Mouse (Mus musculus): ENCODE measurements around the gene Enho. TPM values are rescaled to one million over a fixed set of nuclear protein-coding genes. Genes with fewer than 3 reads are reported as not detected.
A peak's percentile ranks its signal among the peaks of the same experiment; 100 is the strongest.

Gene Enho
- polyA plus RNA-seq, 1 experiment from 2014 or later, result 32.9 TPM

- peaks cover 4% of the 10 kb centered on the region; the same call in 1 of the 2 replicates for H3K27me3 ChIP-seq (ENCODE audit: control insufficient read depth, insufficient read depth, low read length)
- ATAC-seq (ENCODE audit: low FRiP score), result peak; percentile 65
- peak overlapping the region; percentile 45 for H3K9ac ChIP-seq (ENCODE audit: low read length)
Measured at GRCm38 (mm10) chr4:41628202-41628927, 11.8 kb downstream of the Enho start.

GRCm38 (mm10) chr4:41622071-41622470 is 18.1 kb downstream of the Enho start:
- Histone ChIP-seq H3K4me2 (no peak overlapping the region), H3K9ac (ENCODE audit: low read length) (no peak overlapping the region), H3K4me1 (ENCODE audit: control insufficient read depth, insufficient read depth, low read length) (peaks cover 3% of the 10 kb centered on the region), H3K27ac (ENCODE audit: low read depth, low read length) (no peak overlapping the region), H3K27me3 (ENCODE audit: control insufficient read depth, insufficient read depth, low read length) (peaks cover 4% of the 10 kb centered on the region; the same call in 1 of the 2 replicates), H3K36me3 (ENCODE audit: control insufficient read depth, insufficient read depth, low read length) (no peaks in the 10 kb centered on the region), H3K9me3 (ENCODE audit: control insufficient read depth, low read length) (no peaks in the 10 kb centered on the region), H3K4me3 (ENCODE audit: low read depth, low read length) (no peak overlapping the region)
- DNase-seq (ENCODE audit: low spot score, missing footprints) (no peak), ATAC-seq (ENCODE audit: low FRiP score) (no peak)
- WGBS, result 84% methylated on average over 14 of the region's 14 CpGs

More at GRCm38 (mm10) chr4:41628202-41628927, 11.8 kb downstream of the Enho start:
- Histone ChIP-seq H3K4me2 (no peak overlapping the region), H3K4me3 (ENCODE audit: low read depth, low read length) (no peak overlapping the region), H3K9me3 (ENCODE audit: control insufficient read depth, low read length) (no peaks in the 10 kb centered on the region), H3K4me1 (ENCODE audit: control insufficient read depth, insufficient read depth, low read length) (peaks cover 50% of the 10 kb centered on the region), H3K36me3 (ENCODE audit: control insufficient read depth, insufficient read depth, low read length) (no peaks in the 10 kb centered on the region), H3K27ac (ENCODE audit: low read depth, low read length) (peak overlapping the region; percentile 68)
- peak; percentile 93 for DNase-seq (ENCODE audit: low spot score, missing footprints)
- 5% methylated on average over 8 of the region's 8 CpGs for whole genome bisulfite sequencing

- Histone ChIP-seq H3K9ac (ENCODE audit: low read length) (no peak overlapping the region), H3K27ac (ENCODE audit: low read depth, low read length) (no peak overlapping the region), H3K4me1 (ENCODE audit: control insufficient read depth, insufficient read depth, low read length) (peaks cover 3% of the 10 kb centered on the region), H3K4me3 (ENCODE audit: low read depth, low read length) (no peak overlapping the region), H3K36me3 (ENCODE audit: control insufficient read depth, insufficient read depth, low read length) (no peaks in the 10 kb centered on the region), H3K9me3 (ENCODE audit: control insufficient read depth, low read length) (no peaks in the 10 kb centered on the region), H3K4me2 (no peak overlapping the region), H3K27me3 (ENCODE audit: control insufficient read depth, insufficient read depth, low read length) (no peaks in the 10 kb centered on the region)
- ATAC-seq (ENCODE audit: low FRiP score) (no peak), DNase-seq (ENCODE audit: low spot score, missing footprints) (no peak)
- WGBS, result 51% methylated on average over 12 of the region's 12 CpGs
Measured at GRCm38 (mm10) chr4:41618916-41619746, 21.0 kb downstream of the Enho start.

- Histone ChIP-seq H3K9ac (ENCODE audit: low read length) (no peak overlapping the region), H3K4me1 (ENCODE audit: control insufficient read depth, insufficient read depth, low read length) (peaks cover 26% of the 10 kb centered on the region), H3K9me3 (ENCODE audit: control insufficient read depth, low read length) (no peaks in the 10 kb centered on the region), H3K4me2 (no peak overlapping the region), H3K27ac (ENCODE audit: low read depth, low read length) (no peak overlapping the region), H3K36me3 (ENCODE audit: control insufficient read depth, insufficient read depth, low read length) (no peaks in the 10 kb centered on the region), H3K4me3 (ENCODE audit: low read depth, low read length) (no peak overlapping the region), H3K27me3 (ENCODE audit: control insufficient read depth, insufficient read depth, low read length) (no peaks in the 10 kb centered on the region)
- ATAC-seq (ENCODE audit: low FRiP score) (0 out of 2 replicates have a peak, but pooled peaks have one; percentile 17), DNase-seq (ENCODE audit: low spot score, missing footprints) (no peak)
- WGBS, result 66% methylated on average over 9 of the region's 9 CpGs
Measured at GRCm38 (mm10) chr4:41615661-41616599, 24.2 kb downstream of the Enho start.

GRCm38 (mm10) chr4:41614156-41614555 is 26.0 kb downstream of the Enho start:
- peak overlapping the region; percentile 6; the same call in 1 of the 2 replicates for H3K9ac ChIP-seq (ENCODE audit: low read length)
- WGBS, result 9% methylated on average over 7 of the region's 7 CpGs
- H3K4me1 ChIP-seq (ENCODE audit: control insufficient read depth, insufficient read depth, low read length), result peaks cover 23% of the 10 kb centered on the region
- H3K27ac ChIP-seq (ENCODE audit: low read depth, low read length), result no peak overlapping the region
- no peak overlapping the region for H3K4me3 ChIP-seq (ENCODE audit: low read depth, low read length)
- no peaks in the 10 kb centered on the region for H3K36me3 ChIP-seq (ENCODE audit: control insufficient read depth, insufficient read depth, low read length)
- no peaks in the 10 kb centered on the region for H3K9me3 ChIP-seq (ENCODE audit: control insufficient read depth, low read length)
- H3K27me3 ChIP-seq (ENCODE audit: control insufficient read depth, insufficient read depth, low read length), result no peaks in the 10 kb centered on the region
- DNase-seq (ENCODE audit: low spot score, missing footprints) (peak; percentile 98), ATAC-seq (ENCODE audit: low FRiP score) (peak; percentile 33)
- H3K4me2 ChIP-seq, result no peak overlapping the region

- peak overlapping the region; percentile 14; the same call in 1 of the 2 replicates for H3K9ac ChIP-seq (ENCODE audit: low read length)
- H3K36me3 ChIP-seq (ENCODE audit: control insufficient read depth, insufficient read depth, low read length), result no peaks in the 10 kb centered on the region
- H3K27me3 ChIP-seq (ENCODE audit: control insufficient read depth, insufficient read depth, low read length), result no peaks in the 10 kb centered on the region
- no peak overlapping the region for H3K4me3 ChIP-seq (ENCODE audit: low read depth, low read length)
- H3K4me1 ChIP-seq (ENCODE audit: control insufficient read depth, insufficient read depth, low read length), result peaks cover 22% of the 10 kb centered on the region
- 0 out of 2 replicates have a peak overlapping the region, but pooled peaks have one; percentile 2 for H3K4me2 ChIP-seq
- peak; percentile 54 for ATAC-seq (ENCODE audit: low FRiP score)
- peak overlapping the region; percentile 57 for H3K27ac ChIP-seq (ENCODE audit: low read depth, low read length)
- no peaks in the 10 kb centered on the region for H3K9me3 ChIP-seq (ENCODE audit: control insufficient read depth, low read length)
- 29% methylated on average over 8 of the region's 8 CpGs for WGBS
- peak; percentile 91 for DNase-seq (ENCODE audit: low spot score, missing footprints)
Measured at GRCm38 (mm10) chr4:41612166-41612565, 28.0 kb downstream of the Enho start.

- H3K27ac ChIP-seq (ENCODE audit: low read depth, low read length), result no peak overlapping the region
- H3K27me3 ChIP-seq (ENCODE audit: control insufficient read depth, insufficient read depth, low read length), result no peaks in the 10 kb centered on the region
- no peaks in the 10 kb centered on the region for H3K36me3 ChIP-seq (ENCODE audit: control insufficient read depth, insufficient read depth, low read length)
- peaks cover 22% of the 10 kb centered on the region for H3K4me1 ChIP-seq (ENCODE audit: control insufficient read depth, insufficient read depth, low read length)
- H3K9ac ChIP-seq (ENCODE audit: low read length), result no peak overlapping the region
- WGBS, result 44% methylated on average over 6 of the region's 6 CpGs
- peak; percentile 75 for DNase-seq (ENCODE audit: low spot score, missing footprints)
- no peak overlapping the region for H3K4me3 ChIP-seq (ENCODE audit: low read depth, low read length)
- no peak for ATAC-seq (ENCODE audit: low FRiP score)
- no peak overlapping the region for H3K4me2 ChIP-seq
- H3K9me3 ChIP-seq (ENCODE audit: control insufficient read depth, low read length), result no peaks in the 10 kb centered on the region
Measured at GRCm38 (mm10) chr4:41610594-41610980, 29.5 kb downstream of the Enho start.

- H3K9me3 ChIP-seq (ENCODE audit: control insufficient read depth, low read length), result no peaks in the 10 kb centered on the region
- no peak overlapping the region for H3K4me3 ChIP-seq (ENCODE audit: low read depth, low read length)
- no peak overlapping the region for H3K4me2 ChIP-seq
- no peaks in the 10 kb centered on the region for H3K36me3 ChIP-seq (ENCODE audit: control insufficient read depth, insufficient read depth, low read length)
- WGBS, result 87% methylated on average over 10 of the region's 10 CpGs
- DNase-seq (ENCODE audit: low spot score, missing footprints), result peak; percentile 71
- H3K27me3 ChIP-seq (ENCODE audit: control insufficient read depth, insufficient read depth, low read length), result no peaks in the 10 kb centered on the region
- ATAC-seq (ENCODE audit: low FRiP score), result no peak
- H3K9ac ChIP-seq (ENCODE audit: low read length), result no peak overlapping the region
- H3K4me1 ChIP-seq (ENCODE audit: control insufficient read depth, insufficient read depth, low read length), result peaks cover 25% of the 10 kb centered on the region
- no peak overlapping the region for H3K27ac ChIP-seq (ENCODE audit: low read depth, low read length)
Measured at GRCm38 (mm10) chr4:41609681-41610593, 30.2 kb downstream of the Enho start.

Measured in midbrain, embryonic 11.5 days (tissue).